Mouse (Mus musculus) limb, embryonic 14.5 days (tissue): ENCODE measurements at regions not wholly inside any gene's neighbourhood (a gene's known extent, or its start where the extent isn't known, plus 50 kb on each side); places are given as distances from the start of the nearest gene placed in this dataset.

ENCODE experiments used
- ATAC-seq: fragments of 200-750 bp; cut with Nextera tagmentation; 2 replicates; pipeline ENCODE4 v1.8.0; 2017; ENCODE audit warnings: low read depth, moderate number of reproducible peaks, moderate TSS enrichment; ENCODE audit not compliant: low FRiP score
- DNase-seq: peaks from one replicate; pipeline ENCODE4 v3.0.0-alpha.2; 2015; ENCODE audit warnings: low spot score
- H3K27ac ChIP-seq: fragments of 300-500 bp; sonication (generic); replicated peaks from 2 replicates; pipeline ENCODE4 v1.5.1; 2014; ENCODE audit warnings: low read depth, mild to moderate bottlenecking, low read length, moderate library complexity, mixed read lengths
- H3K27me3 ChIP-seq: fragments of 300-500 bp; sonication (generic); 2 replicates; pipeline ENCODE4 v1.6.1; 2014; ENCODE audit warnings: low read length, mixed read lengths; ENCODE audit not compliant: control insufficient read depth, insufficient read depth
- H3K36me3 ChIP-seq: fragments of 300-500 bp; sonication (generic); 2 replicates; pipeline ENCODE4 v1.6.1; 2014; ENCODE audit warnings: mild to moderate bottlenecking, low read length, moderate library complexity, mixed read lengths; ENCODE audit not compliant: control insufficient read depth, insufficient read depth
- H3K4me1 ChIP-seq: fragments of 300-500 bp; sonication (generic); 2 replicates; pipeline ENCODE4 v1.6.1; 2014; ENCODE audit warnings: antibody characterized with exemption, low read length, mixed read lengths; ENCODE audit not compliant: control insufficient read depth, insufficient read depth
- H3K4me2 ChIP-seq: fragments of 300-500 bp; sonication (generic); replicated peaks from 2 replicates; pipeline ENCODE4 v1.6.1; 2014; ENCODE audit warnings: low read depth, mild to moderate bottlenecking, low read length, moderate library complexity; ENCODE audit not compliant: severe bottlenecking
- H3K4me3 ChIP-seq: fragments of 300-500 bp; sonication (generic); replicated peaks from 2 replicates; pipeline ENCODE4 v1.5.1; 2014; ENCODE audit warnings: low read length
- H3K9ac ChIP-seq: fragments of 300-500 bp; sonication (generic); 2 replicates; pipeline ENCODE4 v1.6.1; 2014; ENCODE audit warnings: mild to moderate bottlenecking, low read depth, low read length, moderate library complexity; ENCODE audit not compliant: severe bottlenecking
- H3K9me3 ChIP-seq: fragments of 300-500 bp; sonication (generic); 2 replicates; pipeline ENCODE4 v1.6.1; 2016; ENCODE audit warnings: low read length; ENCODE audit not compliant: control insufficient read depth
- POLR2A ChIP-seq: fragments of 200-500 bp; IDR thresholded peaks from 2 replicates; pipeline ENCODE4 v1.8.0; 2012; ENCODE audit warnings: inconsistent platforms, mild to moderate bottlenecking, moderate library complexity, borderline replicate concordance; ENCODE audit not compliant: insufficient read depth, insufficient read length; ENCODE audit errors: extremely low read depth
- WGBS: fragments of 180-500 bp; shearing (Covaris S2); extraction: QIAGEN DNeasy Blood & Tissue Kit; methylation state at CpG from one replicate; pipeline ENCODE4 v1.1.7; 2014; 5-methylcytosine and 5-hydroxymethylcytosine counted together

DNA sequence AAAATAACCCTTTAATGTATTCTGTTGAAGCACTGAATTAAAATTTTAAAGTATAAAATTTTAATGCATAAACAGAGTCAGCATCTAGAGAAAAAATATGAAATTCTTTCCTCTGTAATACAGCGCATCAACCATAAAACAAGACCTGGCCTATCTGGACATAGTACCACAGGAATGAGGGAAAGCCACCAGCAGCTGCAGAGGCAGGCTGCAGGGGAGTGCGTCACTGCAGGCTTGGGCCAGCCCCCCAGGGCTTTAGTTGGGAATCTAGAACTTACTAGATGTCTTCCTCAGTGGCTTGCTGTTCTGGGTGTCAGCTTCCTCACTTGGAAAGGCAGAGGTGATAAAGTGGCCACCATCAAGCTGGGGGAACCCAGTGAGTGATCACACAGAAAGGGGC, 116.2 kb upstream of the Tmem108 start:
- no peaks in the 10 kb centered on the region for H3K27me3 ChIP-seq
- no peak for TF ChIP-seq POLR2A
- H3K4me1 ChIP-seq: no peaks in the 10 kb centered on the region
- H3K9me3 ChIP-seq: no peaks in the 10 kb centered on the region
- no peak overlapping the region for H3K4me3 ChIP-seq
- H3K9ac ChIP-seq: no peak overlapping the region
- H3K36me3 ChIP-seq: no peaks in the 10 kb centered on the region
- H3K27ac ChIP-seq: no peak overlapping the region
- no peak overlapping the region for H3K4me2 ChIP-seq
- WGBS: 72% methylated on average over 2 of the region's 2 CpGs
- ATAC-seq: no peak
- no peak for DNase-seq

DNA sequence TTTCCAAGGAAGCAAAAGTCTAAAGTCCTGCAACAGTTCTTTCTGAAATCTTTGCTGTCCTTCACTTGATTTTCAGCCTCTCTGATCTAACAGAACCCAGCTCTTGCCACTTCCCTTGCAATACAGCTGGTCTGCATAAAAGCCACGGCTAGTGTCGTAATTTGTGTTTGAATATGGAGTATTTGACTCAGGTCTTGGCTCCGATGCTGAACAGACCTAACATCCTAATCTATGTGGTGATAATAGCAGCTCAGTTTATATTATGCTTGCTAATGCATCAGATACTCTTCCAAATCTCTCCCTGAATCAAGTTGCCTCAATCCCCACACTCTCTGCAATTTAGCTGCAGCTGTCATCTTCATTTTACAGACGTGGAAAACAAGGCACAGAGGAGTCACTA, 109.5 kb upstream of the Nphp3 start:
- Histone ChIP-seq H3K27ac (no peak overlapping the region), H3K4me2 (no peak overlapping the region), H3K4me1 (no peaks in the 10 kb centered on the region), H3K9ac (no peak overlapping the region), H3K27me3 (no peaks in the 10 kb centered on the region), H3K36me3 (no peaks in the 10 kb centered on the region), H3K4me3 (no peak overlapping the region), H3K9me3 (no peaks in the 10 kb centered on the region)
- no peak for ATAC-seq
- no peak for TF ChIP-seq POLR2A
- WGBS: 59% methylated on average over 4 of the region's 4 CpGs
- DNase-seq: no peak

DNA sequence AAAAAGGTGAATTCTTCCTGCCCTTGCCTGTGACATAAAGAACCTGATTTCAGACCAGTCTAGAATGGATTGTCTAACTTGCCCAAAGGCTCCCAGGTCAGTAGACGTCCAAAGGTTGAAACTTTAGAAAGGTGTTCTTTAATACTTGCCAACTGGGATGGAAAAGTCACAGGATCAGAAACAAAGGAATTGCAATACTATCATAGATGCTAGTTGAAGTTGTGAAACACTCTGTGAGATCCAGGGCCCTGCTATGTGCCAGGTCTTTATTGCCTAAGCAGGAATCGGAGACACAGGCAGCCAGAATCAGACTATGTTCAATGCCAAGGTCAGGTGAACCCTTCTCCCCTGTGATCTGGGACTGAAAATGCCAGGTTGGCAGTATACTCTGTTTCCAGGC, 108.0 kb upstream of the Nphp3 start:
- WGBS: 89% methylated on average over 2 of the region's 2 CpGs
- TF ChIP-seq POLR2A: no peak
- ATAC-seq: no peak

DNA sequence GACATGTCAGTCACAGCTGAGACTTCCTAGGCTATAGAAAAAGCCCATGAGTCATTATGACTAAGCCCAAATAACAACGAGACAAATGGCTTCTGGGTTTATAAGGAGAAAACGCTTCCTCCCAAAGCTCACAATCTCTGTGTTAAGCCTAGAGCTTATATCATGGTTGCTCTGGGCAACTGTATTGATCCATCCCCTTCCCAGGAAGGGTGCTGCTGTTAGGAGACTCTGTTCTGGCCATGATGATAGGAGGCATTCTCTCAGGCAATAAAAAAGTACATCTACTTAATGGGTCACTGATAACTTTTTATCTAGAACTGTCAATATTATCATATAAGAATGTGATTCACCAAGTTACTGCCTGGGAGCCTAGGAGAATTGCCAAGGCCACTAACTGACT, 103.0 kb upstream of the Nphp3 start:
- H3K36me3 ChIP-seq: no peaks in the 10 kb centered on the region
- H3K27ac ChIP-seq: no peak overlapping the region
- TF ChIP-seq POLR2A: no peak
- no peaks in the 10 kb centered on the region for H3K9me3 ChIP-seq
- WGBS: 64% methylated on average over 2 of the region's 2 CpGs
- no peak for ATAC-seq
- DNase-seq: no peak
- H3K27me3 ChIP-seq: no peaks in the 10 kb centered on the region
- H3K9ac ChIP-seq: no peak overlapping the region
- H3K4me3 ChIP-seq: no peak overlapping the region
- no peaks in the 10 kb centered on the region for H3K4me1 ChIP-seq
- no peak overlapping the region for H3K4me2 ChIP-seq

More for the DNA sequence above, 108.0 kb upstream of the Nphp3 start:
- Histone ChIP-seq H3K4me3 (no peak overlapping the region), H3K27ac (no peak overlapping the region), H3K9ac (no peak overlapping the region), H3K4me2 (no peak overlapping the region), H3K27me3 (no peaks in the 10 kb centered on the region), H3K4me1 (no peaks in the 10 kb centered on the region), H3K9me3 (no peaks in the 10 kb centered on the region), H3K36me3 (no peaks in the 10 kb centered on the region)
- DNase-seq: no peak

DNA sequence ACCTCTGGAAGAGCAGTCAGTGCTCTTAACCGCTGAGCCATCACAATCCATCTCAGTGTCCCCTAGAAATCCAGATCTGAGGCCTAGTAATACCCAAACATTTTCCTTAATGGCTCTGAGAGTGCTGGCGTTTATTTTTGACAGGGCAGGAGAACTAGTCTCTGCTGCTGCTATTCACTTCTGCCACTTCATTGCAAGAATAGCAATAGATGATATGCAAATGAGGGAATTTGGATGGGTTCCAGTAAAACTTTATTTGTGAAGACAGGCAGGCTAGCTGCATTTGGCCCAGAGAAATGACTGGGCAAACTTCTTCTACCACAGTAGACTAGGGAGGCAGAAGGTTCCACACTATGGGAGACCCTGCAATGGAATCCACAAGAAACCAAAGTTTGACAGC, 91.0 kb upstream of the Nphp3 start:
- H3K4me3 ChIP-seq: no peak overlapping the region
- TF ChIP-seq POLR2A: no peak
- DNase-seq (no peak), ATAC-seq (no peak)
- no peaks in the 10 kb centered on the region for H3K36me3 ChIP-seq
- no peaks in the 10 kb centered on the region for H3K4me1 ChIP-seq
- H3K9ac ChIP-seq: no peak overlapping the region
- no peak overlapping the region for H3K27ac ChIP-seq
- H3K4me2 ChIP-seq: no peak overlapping the region
- H3K9me3 ChIP-seq: no peaks in the 10 kb centered on the region
- WGBS: 94% methylated on average over 2 of the region's 2 CpGs
- H3K27me3 ChIP-seq: no peaks in the 10 kb centered on the region

DNA sequence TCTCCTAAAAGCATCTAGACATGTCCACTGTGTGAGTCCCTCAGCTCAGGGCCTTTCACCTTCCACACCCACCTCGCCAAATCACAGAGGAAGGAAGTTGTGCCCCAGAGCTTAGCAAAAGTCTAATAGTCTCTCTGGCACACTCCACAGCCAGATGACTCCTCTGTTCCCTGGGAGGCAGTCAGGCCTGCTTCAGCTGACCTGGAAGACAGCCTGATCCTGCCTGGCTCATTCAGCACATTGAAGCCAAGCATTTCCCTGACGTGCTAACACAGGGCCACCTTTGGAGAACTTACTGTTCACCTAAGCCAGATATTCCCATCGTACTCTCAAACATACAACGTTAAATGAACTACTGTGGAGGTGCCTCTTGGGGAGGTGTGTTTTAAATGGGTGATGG, 87.2 kb upstream of the Nphp3 start:
- Histone ChIP-seq H3K4me3 (no peak overlapping the region), H3K4me2 (no peak overlapping the region), H3K27ac (no peak overlapping the region), H3K36me3 (no peaks in the 10 kb centered on the region), H3K27me3 (no peaks in the 10 kb centered on the region), H3K9me3 (no peaks in the 10 kb centered on the region), H3K4me1 (no peaks in the 10 kb centered on the region), H3K9ac (no peak overlapping the region)
- WGBS: 87% methylated on average over 4 of the region's 4 CpGs
- DNase-seq: no peak
- TF ChIP-seq POLR2A: no peak
- no peak for ATAC-seq
